Mouse (Mus musculus) limb, embryonic 10.5 days (tissue): ENCODE data around the gene Clic4. TPM values are rescaled to one million over a fixed set of nuclear protein-coding genes. Genes with fewer than 3 reads are reported as not detected.

Source experiments
- DNase-seq: peaks from one replicate; pipeline ENCODE4 v3.0.0-alpha.2; 2017; ENCODE audit warnings: low spot score
- H3K27ac ChIP-seq: fragments of 300-500 bp; sonication (generic); 2 replicates; pipeline ENCODE4 v1.5.1; 2016; ENCODE audit warnings: mild to moderate bottlenecking
- H3K27me3 ChIP-seq: fragments of 300-500 bp; sonication (generic); 2 replicates; pipeline ENCODE4 v1.6.1; 2016; ENCODE audit warnings: low read depth, mild to moderate bottlenecking; ENCODE audit not compliant: poor library complexity, severe bottlenecking
- H3K36me3 ChIP-seq: fragments of 300-500 bp; sonication (generic); 2 replicates; pipeline ENCODE4 v1.6.1; 2016; ENCODE audit warnings: mild to moderate bottlenecking, moderate library complexity
- H3K4me1 ChIP-seq: fragments of 300-500 bp; sonication (generic); 2 replicates; pipeline ENCODE4 v1.6.1; 2016
- H3K4me3 ChIP-seq: fragments of 300-500 bp; sonication (generic); 2 replicates; pipeline ENCODE4 v1.5.1; 2016; ENCODE audit warnings: mild to moderate bottlenecking, moderate library complexity
- H3K9me3 ChIP-seq: fragments of 300-500 bp; sonication (generic); replicated peaks from 2 replicates; pipeline ENCODE4 v1.6.1; 2016; ENCODE audit warnings: mild to moderate bottlenecking
- WGBS: fragments of 180-500 bp; shearing (Covaris S2); methylation state at CpG from one replicate; pipeline ENCODE4 v1.1.7; 2016; 5-methylcytosine and 5-hydroxymethylcytosine counted together
- polyA plus RNA-seq: library from polyadenylated mRNA; unstranded; fragments of >200 nt; fragmentation: Nextera tagmentation; extraction: Ambion mirVana; gene quantifications from 2 replicates; pipeline ENCODE4 v1.2.1, GENCODE M21; 2016

Gene Clic4
- 208 and 220 TPM in 2 replicates for polyA plus RNA-seq

DNA sequence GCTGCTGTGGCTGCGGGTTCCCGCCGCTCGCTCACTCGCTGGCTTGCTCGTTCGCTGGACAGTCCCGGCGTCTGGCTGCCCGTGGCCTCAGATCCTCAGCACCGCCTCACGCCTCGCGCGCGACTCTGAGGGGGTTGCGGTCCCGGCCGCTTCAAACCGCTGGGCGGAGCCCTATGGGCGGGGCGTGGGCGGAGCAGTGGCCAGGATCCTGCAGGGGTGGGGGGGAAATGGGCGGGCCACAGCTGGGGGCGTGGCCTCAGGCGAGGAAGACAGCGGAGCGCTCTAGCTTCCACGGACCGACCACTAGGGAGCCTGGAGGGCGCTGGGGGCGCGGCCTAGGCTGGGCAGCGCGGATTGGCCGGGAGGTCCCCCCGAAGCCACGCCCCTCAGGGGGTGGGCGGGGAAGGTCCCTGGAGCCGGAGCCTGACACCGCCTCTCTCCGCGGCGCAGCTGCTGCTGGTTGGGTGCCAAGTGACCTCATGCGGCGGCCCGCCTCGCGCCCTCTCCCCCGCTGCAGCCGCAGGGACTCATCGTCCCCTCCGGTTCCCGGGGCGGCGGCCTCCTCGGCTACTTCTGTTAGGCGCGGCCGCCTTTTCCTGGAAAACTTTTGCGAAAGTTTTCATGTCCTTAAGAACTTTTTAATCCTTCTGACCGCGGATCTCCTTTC lies at the start of gene Clic4:
TSS of gene Clic4 (minus strand) at position 175 of the 667 bp plus-strand sequence.
- peak within 1 kb of the TSS; percentile 98 for H3K27ac ChIP-seq
- peaks cover 20% of the 10 kb centered on the region; the same call in 1 of the 2 replicates for H3K27me3 ChIP-seq
- H3K4me1 ChIP-seq = peaks cover 41% of the 10 kb centered on the region
- H3K4me3 ChIP-seq = peak within 1 kb of the TSS; percentile 92
- H3K9me3 ChIP-seq = no peaks in the 10 kb centered on the region
- peaks cover 24% of the 10 kb centered on the region for H3K36me3 ChIP-seq
- WGBS = under 1% methylated on average over 61 of the region's 64 CpGs
- DNase-seq = peak; percentile 100

DNA sequence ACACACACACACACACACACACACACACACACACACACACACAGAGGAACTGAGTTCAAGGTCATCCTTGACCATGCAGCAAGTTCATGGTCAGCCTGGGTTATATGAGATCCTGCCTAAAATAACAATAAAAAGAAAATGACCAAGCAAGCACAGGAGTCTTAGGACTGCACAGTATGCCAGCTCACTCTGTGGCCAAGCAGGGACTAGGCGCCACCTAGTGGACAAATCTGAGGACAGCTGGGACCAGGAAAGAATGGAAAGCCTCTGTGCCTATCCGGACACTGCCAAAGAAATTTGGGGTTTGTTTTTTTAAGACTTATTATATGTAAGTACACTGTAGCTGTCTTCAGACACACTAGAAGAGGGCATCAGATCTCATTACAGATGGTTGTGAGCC lies 45.4 kb upstream of the Clic4 start:
- Histone ChIP-seq H3K4me1 (peaks cover 5% of the 10 kb centered on the region; the same call in 1 of the 2 replicates), H3K27ac (no peak overlapping the region), H3K9me3 (no peaks in the 10 kb centered on the region; the same call in 1 of the 2 replicates), H3K36me3 (peaks cover 87% of the 10 kb centered on the region), H3K4me3 (no peak overlapping the region), H3K27me3 (no peaks in the 10 kb centered on the region)
- WGBS = 31% methylated on average over 2 of the region's 2 CpGs
- DNase-seq = peak; percentile 88

GRCm38 (mm10) chr4:135317539-135317938 lies 44.9 kb upstream of the Clic4 start:
- WGBS = 94% methylated on average over 4 of the region's 4 CpGs
- DNase-seq = no peak
- H3K4me3 ChIP-seq = no peak overlapping the region
- H3K36me3 ChIP-seq = peaks cover 82% of the 10 kb centered on the region
- H3K9me3 ChIP-seq = no peaks in the 10 kb centered on the region; the same call in 1 of the 2 replicates
- no peak overlapping the region for H3K27ac ChIP-seq
- H3K4me1 ChIP-seq = peaks cover 10% of the 10 kb centered on the region
- no peaks in the 10 kb centered on the region for H3K27me3 ChIP-seq

GRCm38 (mm10) chr4:135315287-135315686 lies 42.7 kb upstream of the Clic4 start:
- no peak for DNase-seq
- Histone ChIP-seq H3K27ac (no peak overlapping the region), H3K4me3 (no peak overlapping the region), H3K9me3 (no peaks in the 10 kb centered on the region; the same call in 1 of the 2 replicates), H3K4me1 (peaks cover 11% of the 10 kb centered on the region), H3K36me3 (peaks cover 60% of the 10 kb centered on the region), H3K27me3 (no peaks in the 10 kb centered on the region)
- 97% methylated on average over 9 of the region's 9 CpGs for WGBS

DNA sequence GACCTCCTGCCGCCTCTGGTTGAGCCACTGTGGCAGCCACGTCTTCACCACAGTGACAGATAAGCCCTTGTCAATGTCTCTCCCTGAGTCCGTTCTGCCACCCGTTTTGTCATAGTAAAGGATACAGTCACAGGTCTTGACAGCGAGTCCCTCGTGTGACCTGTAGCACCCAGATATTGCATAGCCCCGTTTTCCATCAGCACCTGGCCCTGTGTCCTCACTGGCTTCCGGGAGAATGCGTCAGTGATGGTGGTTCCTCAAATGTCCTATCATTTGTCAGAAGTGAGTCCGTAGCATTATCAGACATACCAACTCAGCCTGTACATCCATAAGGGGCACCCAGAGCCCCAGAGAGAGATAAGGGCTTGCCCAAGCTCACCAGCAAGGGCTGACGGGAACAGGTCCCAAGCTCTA lies 41.8 kb upstream of the Clic4 start:
- Histone ChIP-seq H3K4me1 (peaks cover 16% of the 10 kb centered on the region), H3K27ac (no peak overlapping the region), H3K4me3 (no peak overlapping the region), H3K9me3 (no peaks in the 10 kb centered on the region; the same call in 1 of the 2 replicates), H3K36me3 (peaks cover 51% of the 10 kb centered on the region), H3K27me3 (no peaks in the 10 kb centered on the region)
- DNase-seq = no peak
- 87% methylated on average over 11 of the region's 11 CpGs for WGBS

DNA sequence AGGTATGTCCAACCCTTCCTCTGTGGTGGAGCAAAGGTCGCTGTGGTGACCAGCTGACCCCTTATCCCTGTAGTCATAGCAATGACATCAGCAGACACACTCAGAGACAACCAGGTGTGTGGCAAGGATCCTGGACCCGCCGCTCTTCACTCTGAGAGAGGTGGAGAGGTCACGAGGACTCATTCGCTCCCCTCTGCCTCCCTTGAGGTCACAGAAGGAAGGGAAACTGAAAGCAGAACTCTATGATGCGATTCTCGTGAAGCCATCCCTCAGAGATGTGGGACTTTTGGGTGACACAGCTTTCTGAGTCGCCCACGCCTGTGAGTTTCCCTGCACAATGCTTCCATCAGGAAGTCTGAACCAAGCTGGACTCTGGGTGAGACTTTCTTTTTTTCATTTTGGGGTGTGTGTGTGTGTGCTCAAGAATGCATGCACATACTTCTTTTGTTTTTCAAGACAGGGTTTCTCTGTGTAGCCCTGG lies 41.2 kb upstream of the Clic4 start:
- peaks cover 45% of the 10 kb centered on the region for H3K36me3 ChIP-seq
- H3K4me3 ChIP-seq = no peak overlapping the region
- no peaks in the 10 kb centered on the region; the same call in 1 of the 2 replicates for H3K9me3 ChIP-seq
- DNase-seq = no peak
- H3K27ac ChIP-seq = no peak overlapping the region
- no peaks in the 10 kb centered on the region for H3K27me3 ChIP-seq
- H3K4me1 ChIP-seq = peaks cover 22% of the 10 kb centered on the region
- WGBS = 76% methylated on average over 9 of the region's 9 CpGs

- H3K4me1 ChIP-seq = peaks cover 26% of the 10 kb centered on the region
- DNase-seq = no peak
- H3K27ac ChIP-seq = no peak overlapping the region
- no peaks in the 10 kb centered on the region; the same call in 1 of the 2 replicates for H3K9me3 ChIP-seq
- no peaks in the 10 kb centered on the region for H3K27me3 ChIP-seq
- peaks cover 39% of the 10 kb centered on the region for H3K36me3 ChIP-seq
- 61% methylated on average over 17 of the region's 17 CpGs for WGBS
- H3K4me3 ChIP-seq = no peak overlapping the region
These were observed 40.6 kb upstream of the Clic4 start for GRCm38 (mm10) chr4:135313111-135313691.

- 0 out of 2 replicates have a peak overlapping the region, but pooled peaks have one; percentile 56 for H3K27ac ChIP-seq
- H3K36me3 ChIP-seq = peaks cover 35% of the 10 kb centered on the region
- no peaks in the 10 kb centered on the region for H3K27me3 ChIP-seq
- peaks cover 26% of the 10 kb centered on the region for H3K4me1 ChIP-seq
- WGBS = 61% methylated on average over 4 of the region's 4 CpGs
- H3K9me3 ChIP-seq = no peaks in the 10 kb centered on the region; the same call in 1 of the 2 replicates
- DNase-seq = no peak
- no peak overlapping the region for H3K4me3 ChIP-seq
These were observed 40.1 kb upstream of the Clic4 start for GRCm38 (mm10) chr4:135312706-135313105.

- H3K4me1 ChIP-seq = peaks cover 37% of the 10 kb centered on the region
- H3K27ac ChIP-seq = no peak overlapping the region
These were observed 37.8 kb upstream of the Clic4 start for GRCm38 (mm10) chr4:135310371-135310770.

DNA sequence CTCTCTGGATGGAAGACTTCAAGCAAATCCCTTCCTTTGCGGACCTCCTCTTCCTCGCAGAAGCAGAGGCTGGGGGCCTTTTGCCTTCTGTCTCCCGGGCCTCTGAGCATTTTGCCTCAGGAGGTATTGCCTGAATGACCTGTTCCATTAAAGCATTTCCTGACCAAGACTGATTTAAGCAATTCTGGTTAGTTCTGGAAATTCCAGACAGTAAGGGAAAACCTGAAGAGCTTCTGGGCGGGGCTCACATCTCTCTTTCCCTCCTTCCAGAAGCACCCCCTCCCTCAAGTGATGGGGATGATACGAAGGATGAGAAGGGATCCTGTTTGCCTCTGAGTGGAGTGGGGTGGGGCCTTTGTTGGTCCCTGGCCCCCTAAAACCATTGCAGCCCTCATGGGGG lies 37.1 kb upstream of the Clic4 start:
- Histone ChIP-seq H3K9me3 (no peaks in the 10 kb centered on the region), H3K27me3 (no peaks in the 10 kb centered on the region), H3K4me1 (peaks cover 37% of the 10 kb centered on the region), H3K27ac (0 out of 2 replicates have a peak overlapping the region, but pooled peaks have one; percentile 2), H3K4me3 (no peak overlapping the region), H3K36me3 (peaks cover 5% of the 10 kb centered on the region)
- 63% methylated on average over 5 of the region's 5 CpGs for WGBS
- no peak for DNase-seq

More at GRCm38 (mm10) chr4:135310371-135310770, 37.8 kb upstream of the Clic4 start:
- H3K9me3 ChIP-seq = no peaks in the 10 kb centered on the region; the same call in 1 of the 2 replicates
- DNase-seq = no peak
- peaks cover 12% of the 10 kb centered on the region for H3K36me3 ChIP-seq
- WGBS = 87% methylated on average over 8 of the region's 8 CpGs
- no peak overlapping the region for H3K4me3 ChIP-seq
- H3K27me3 ChIP-seq = no peaks in the 10 kb centered on the region

- WGBS = 60% methylated on average over 9 of the region's 9 CpGs
- DNase-seq = no peak
- H3K4me1 ChIP-seq = peaks cover 37% of the 10 kb centered on the region
- no peaks in the 10 kb centered on the region for H3K27me3 ChIP-seq
- H3K9me3 ChIP-seq = no peaks in the 10 kb centered on the region
- 0 out of 2 replicates have a peak overlapping the region, but pooled peaks have one; percentile 2 for H3K27ac ChIP-seq
- peaks cover under 1% of the 10 kb centered on the region; the same call in 1 of the 2 replicates for H3K36me3 ChIP-seq
- H3K4me3 ChIP-seq = no peak overlapping the region
These were observed 36.6 kb upstream of the Clic4 start for GRCm38 (mm10) chr4:135309112-135309659.

- Histone ChIP-seq H3K27ac (peak overlapping the region; percentile 42; the same call in 1 of the 2 replicates), H3K4me3 (no peak overlapping the region), H3K27me3 (no peaks in the 10 kb centered on the region), H3K36me3 (no peaks in the 10 kb centered on the region), H3K4me1 (peaks cover 26% of the 10 kb centered on the region), H3K9me3 (no peaks in the 10 kb centered on the region)
- no peak for DNase-seq
- 52% methylated on average over 17 of the region's 17 CpGs for WGBS
These were observed 34.5 kb upstream of the Clic4 start for GRCm38 (mm10) chr4:135306971-135307632.
